18 mouse cellular contexts compared by ENCODE assay signal in the genomic region with DNA sequence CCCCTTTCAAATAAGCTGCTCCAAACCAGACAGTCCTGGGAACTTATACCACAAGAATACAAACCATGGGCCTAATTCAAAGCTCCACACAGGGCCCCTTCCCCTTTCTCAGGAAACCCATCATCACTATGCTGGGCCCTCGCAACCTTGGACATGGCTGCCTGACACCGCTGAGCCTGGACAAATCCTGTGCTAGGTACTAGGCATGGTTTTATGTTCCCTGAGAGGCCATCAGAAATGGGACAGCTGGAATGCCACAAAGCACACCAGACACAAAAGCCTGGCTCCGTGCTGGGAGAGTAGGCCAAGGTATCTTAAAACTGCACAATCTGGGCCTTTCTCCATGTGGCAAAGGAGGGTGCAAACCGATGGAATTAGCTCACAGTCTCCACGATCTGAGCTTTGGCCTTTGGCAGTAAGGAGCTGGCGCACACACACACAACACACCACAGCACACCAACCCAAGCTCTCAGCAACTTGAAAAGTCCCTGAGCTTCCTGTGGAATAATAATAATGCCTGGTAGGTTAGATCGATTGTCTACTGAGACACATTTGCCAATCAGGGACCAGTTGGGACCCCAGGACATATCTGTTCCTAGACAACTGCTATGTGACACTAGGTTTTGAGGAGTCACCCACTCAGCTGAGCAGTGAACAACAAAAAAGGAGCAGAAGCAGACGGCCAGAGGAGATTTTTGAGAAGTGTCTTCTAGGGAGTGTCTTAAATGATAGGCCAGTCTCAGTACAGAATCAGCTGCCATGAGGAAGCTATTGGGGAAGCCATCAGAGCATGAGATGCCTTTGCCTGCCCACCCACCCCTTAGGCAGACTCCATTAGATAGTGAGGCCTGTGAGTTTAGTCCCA. TPM values are rescaled to one million over a fixed set of nuclear protein-coding genes. Genes with fewer than 3 reads are reported as not detected.
DNase-seq lines count a peak whose midpoint lies in the region; ATAC-seq and TF ChIP-seq lines count a peak whose summit lies in the region.
"Had no signal": no experiment of that assay in that cellular context is flagged by ENCODE, and none has a peak within 500 bp of the region (broad histone marks: within the 10 kb centered on the region; RNA-seq: fewer than 3 reads in every experiment).

No protein-coding gene starts in this region.

- no peak overlapping the region for H3K9ac ChIP-seq in midbrain, embryonic 12.5 days (replicated peaks)
- no peak overlapping the region for H3K9ac ChIP-seq in neural tube, embryonic 15.5 days (replicated peaks)
- H3K9ac ChIP-seq: forebrain, embryonic 15.5 days; liver, embryonic 13.5 days had no signal

- no peaks in the 10 kb centered on the region for H3K9me3 ChIP-seq in heart, embryonic 10.5 days
- H3K9me3 ChIP-seq in midbrain, embryonic 12.5 days, result no peaks in the 10 kb centered on the region
- H3K9me3 ChIP-seq in midbrain, embryonic 10.5 days (replicated peaks), result no peaks in the 10 kb centered on the region
- no peaks in the 10 kb centered on the region for H3K9me3 ChIP-seq in neural tube, embryonic 15.5 days (replicated peaks)
- H3K9me3 ChIP-seq: embryonic facial prominence, embryonic 10.5 days; forebrain, embryonic 15.5 days; limb, embryonic 10.5 days; liver, embryonic 13.5 days had no signal

- WGBS in heart, embryonic 10.5 days, result 86% methylated on average over 8 of the region's 8 CpGs
- 88% methylated on average over 8 of the region's 8 CpGs for WGBS in midbrain, embryonic 12.5 days
- 89% methylated on average over 8 of the region's 8 CpGs for WGBS in midbrain, embryonic 10.5 days
- WGBS in neural tube, embryonic 15.5 days, result 78% methylated on average over 8 of the region's 8 CpGs

- no peak overlapping the region for H3K27ac ChIP-seq in heart, embryonic 10.5 days
- peak overlapping the region; percentile 86; the same call in 1 of the 2 replicates for H3K27ac ChIP-seq in layer of hippocampus, adult 2 months
- peak overlapping the region; percentile 20; the same call in 1 of the 2 replicates for H3K27ac ChIP-seq in midbrain, embryonic 12.5 days (replicated peaks)
- no peak overlapping the region for H3K27ac ChIP-seq in midbrain, embryonic 10.5 days (replicated peaks)
- H3K27ac ChIP-seq in neural tube, embryonic 15.5 days (replicated peaks), result 0 out of 2 replicates have a peak overlapping the region, but pooled peaks have one; percentile 3
- H3K27ac ChIP-seq: embryonic facial prominence, embryonic 10.5 days; limb, embryonic 10.5 days had no signal

- TF ChIP-seq CTCF in layer of hippocampus, adult 2 months (conservative IDR thresholded peaks at IDR 0.05), result no peak

- ATAC-seq in midbrain, embryonic 12.5 days (ENCODE audit: low FRiP score, low read depth), result no peak
- no peak for ATAC-seq in neural tube, embryonic 15.5 days (ENCODE audit: low FRiP score)
- ATAC-seq: forebrain, embryonic 15.5 days had no signal

- H3K27me3 ChIP-seq in heart, embryonic 10.5 days (ENCODE audit: insufficient read depth, poor library complexity, severe bottlenecking), result no peaks in the 10 kb centered on the region
- H3K27me3 ChIP-seq in midbrain, embryonic 12.5 days, result no peaks in the 10 kb centered on the region
- H3K27me3 ChIP-seq in midbrain, embryonic 10.5 days (ENCODE audit: low read depth, poor library complexity, severe bottlenecking), result no peaks in the 10 kb centered on the region
- H3K27me3 ChIP-seq in neural tube, embryonic 15.5 days (replicated peaks), result no peaks in the 10 kb centered on the region
- H3K27me3 ChIP-seq: forebrain, embryonic 15.5 days; liver, embryonic 13.5 days had no signal

- H3K4me1 ChIP-seq in heart, embryonic 10.5 days, result peaks cover 15% of the 10 kb centered on the region; the same call in 1 of the 2 replicates
- H3K4me1 ChIP-seq in midbrain, embryonic 12.5 days, result 0 out of 2 replicates have a peak, but pooled peaks cover 11% of the 10 kb centered on the region
- no peaks in the 10 kb centered on the region for H3K4me1 ChIP-seq in midbrain, embryonic 10.5 days
- peaks cover 13% of the 10 kb centered on the region for H3K4me1 ChIP-seq in neural tube, embryonic 15.5 days

- DNase-seq in heart, embryonic 10.5 days (ENCODE audit: low spot score), result peak; percentile 68
- no peak for DNase-seq in heart, adult 8-10 months (ENCODE audit: low spot score)
- no peak for DNase-seq in layer of hippocampus, adult 2 months (ENCODE audit: low spot score in 2 of 2)
- no peak for DNase-seq in layer of hippocampus, postnatal 36 days
- DNase-seq in midbrain, embryonic 10.5 days (ENCODE audit: low spot score), result no peak
- DNase-seq: adrenal gland, postnatal 10 days; cerebellum, adult 9-10 months; kidney, adult 8-10 months; kidney, postnatal 14 days; liver, embryonic 13.5 days; right cerebral cortex, postnatal 25 days; thymus, postnatal 36 days had no signal

- peaks cover 61% of the 10 kb centered on the region for H3K36me3 ChIP-seq in heart, embryonic 10.5 days
- H3K36me3 ChIP-seq in midbrain, embryonic 12.5 days, result peaks cover 47% of the 10 kb centered on the region
- peaks cover 74% of the 10 kb centered on the region for H3K36me3 ChIP-seq in midbrain, embryonic 10.5 days
- H3K36me3 ChIP-seq in neural tube, embryonic 15.5 days, result peaks cover 16% of the 10 kb centered on the region

- H3K4me2 ChIP-seq in midbrain, embryonic 12.5 days (replicated peaks), result no peak overlapping the region
- H3K4me2 ChIP-seq in neural tube, embryonic 15.5 days, result no peak overlapping the region
- H3K4me2 ChIP-seq: forebrain, embryonic 15.5 days; liver, embryonic 13.5 days had no signal

- no peak overlapping the region for H3K4me3 ChIP-seq in heart, embryonic 10.5 days
- H3K4me3 ChIP-seq in layer of hippocampus, adult 2 months, result no peak overlapping the region
- no peak overlapping the region for H3K4me3 ChIP-seq in midbrain, embryonic 12.5 days
- H3K4me3 ChIP-seq in midbrain, embryonic 10.5 days, result no peak overlapping the region
- no peak overlapping the region for H3K4me3 ChIP-seq in neural tube, embryonic 15.5 days (replicated peaks)
- H3K4me3 ChIP-seq: embryonic facial prominence, embryonic 10.5 days; forebrain, embryonic 15.5 days; limb, embryonic 10.5 days; liver, embryonic 13.5 days; myocyte had no signal

RNA-seq across cellular contexts. Expression of a gene that starts 42.1 kb away (rescaled TPM):
- 47.6 and 62.0 TPM in 2 replicates for polyA plus RNA-seq in heart, embryonic 10.5 days (2016; fragmentation: Nextera tagmentation; extraction: Ambion mirVana)
- 10 to 100 TPM; 75.2 to 81.7 (median 75.7) TPM for total RNA-seq in heart, adult 8-10 months (2022)
- total RNA-seq in layer of hippocampus, adult 2 months (2021), result 10 to 100 TPM; 16.8 to 18.9 TPM
- 10 to 100 TPM; 13.2 to 14.7 TPM for total RNA-seq in layer of hippocampus, postnatal 36 days (2021)
- polyA plus RNA-seq in midbrain, embryonic 12.5 days (2016; fragmentation: Nextera tagmentation; extraction: Ambion mirVana), result 14.4 and 17.3 TPM in 2 replicates
- 19.7 and 22.4 TPM in 2 replicates for polyA plus RNA-seq in midbrain, embryonic 10.5 days (2016; fragmentation: Nextera tagmentation; extraction: Ambion mirVana)
- polyA plus RNA-seq in neural tube, embryonic 15.5 days (2015; fragmentation: Nextera tagmentation; extraction: Ambion mirVana), result 9.2 and 13.1 TPM in 2 replicates

Comparison
In these comparisons a context has a peak if more than half of its experiments do, and no peak if none do; other contexts are left out.
1. H3K27ac ChIP-seq: peak in layer of hippocampus, adult 2 months (single experiment), midbrain, embryonic 12.5 days (single experiment) and neural tube, embryonic 15.5 days (single experiment); none in heart, embryonic 10.5 days (single experiment) and midbrain, embryonic 10.5 days (single experiment).